Mouse (Mus musculus) cortical plate, adult 2 months (tissue): Measurements from ENCODE around the gene Zbtb22. TPM values are rescaled to one million over a fixed set of nuclear protein-coding genes. Genes with fewer than 3 reads are reported as not detected.
A peak's percentile ranks its signal among the peaks of the same experiment; 100 is the strongest.

ENCODE experiments used
- H3K27ac ChIP-seq: fragments of 200-500 bp; 2 replicates; pipeline ENCODE4 v1.5.1; 2012; ENCODE audit warnings: low read length, control low read depth, inconsistent platforms; ENCODE audit not compliant: insufficient read depth
- H3K4me1 ChIP-seq: fragments of 200-500 bp; 2 replicates; pipeline ENCODE4 v1.6.1; 2011; ENCODE audit warnings: low read length; ENCODE audit not compliant: control insufficient read depth, insufficient read depth
- H3K4me3 ChIP-seq: fragments of 200-500 bp; 2 replicates; pipeline ENCODE4 v1.5.1; 2011; ENCODE audit warnings: mild to moderate bottlenecking, low read length, control low read depth; ENCODE audit not compliant: insufficient read depth
- CTCF ChIP-seq: fragments of 200-500 bp; IDR thresholded peaks from 2 replicates; pipeline ENCODE4 v1.5.1; 2011; ENCODE audit warnings: mild to moderate bottlenecking, control low read depth, low read length; ENCODE audit not compliant: insufficient read depth; ENCODE audit errors: extremely low read depth
- POLR2A ChIP-seq: fragments of 200-500 bp; IDR thresholded peaks from 2 replicates; pipeline ENCODE4 v1.6.1; 2011; ENCODE audit warnings: mild to moderate bottlenecking, low read length, control low read depth; ENCODE audit not compliant: insufficient read depth; ENCODE audit errors: extremely low read depth
- polyA plus RNA-seq: library from polyadenylated mRNA; depleted of rRNA; stranded (reverse); fragments of >200 nt; gene quantifications from 2 replicates; pipeline ENCODE4 v1.2.3, GENCODE M21; 2012

The Zbtb22 gene
- polyA plus RNA-seq, 1 experiment: 33.5 TPM

DNA sequence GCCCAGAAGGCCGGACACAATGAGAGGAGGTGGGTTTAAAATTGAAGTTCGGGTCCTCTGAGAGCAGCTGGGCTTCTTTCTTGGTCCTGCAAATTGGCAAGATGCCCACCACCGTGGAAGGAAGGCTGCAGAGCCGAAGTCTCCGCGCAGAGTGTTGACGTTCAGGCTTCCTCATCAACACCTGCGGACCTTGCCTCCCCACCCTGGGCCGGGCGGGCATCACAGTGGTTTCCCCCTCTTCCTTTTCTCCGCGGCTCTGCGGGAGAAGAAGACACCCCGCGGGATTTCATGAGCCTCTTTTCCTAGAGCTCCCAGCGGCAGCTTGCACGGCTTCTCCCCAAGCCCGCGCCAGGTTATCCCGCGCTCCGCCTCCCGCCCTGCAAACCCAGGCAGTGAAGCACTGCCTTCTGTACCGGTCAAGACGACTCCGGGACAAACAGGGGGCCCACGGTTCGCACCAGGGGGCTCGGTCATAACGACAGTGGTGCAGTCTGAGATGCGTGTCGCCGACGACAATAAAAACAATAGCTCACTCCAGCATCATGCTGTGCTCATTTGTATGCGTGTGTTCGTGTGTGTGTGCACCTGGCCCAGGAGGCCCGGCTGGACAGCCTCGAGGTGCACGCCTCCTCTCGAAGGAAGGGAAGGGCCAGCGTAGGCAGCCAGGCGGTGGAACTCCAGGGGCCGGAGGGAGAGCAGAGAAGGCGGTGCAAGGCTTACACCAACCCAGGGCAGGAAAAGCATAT lies 7.2 kb upstream of the Zbtb22 start:
- Histone ChIP-seq H3K4me1 (peaks cover 1% of the 10 kb centered on the region; the same call in 1 of the 2 replicates), H3K27ac (peak overlapping the region; percentile 33), H3K4me3 (peak overlapping the region; percentile 85)
- TF ChIP-seq POLR2A (no peak), CTCF (no peak)

DNA sequence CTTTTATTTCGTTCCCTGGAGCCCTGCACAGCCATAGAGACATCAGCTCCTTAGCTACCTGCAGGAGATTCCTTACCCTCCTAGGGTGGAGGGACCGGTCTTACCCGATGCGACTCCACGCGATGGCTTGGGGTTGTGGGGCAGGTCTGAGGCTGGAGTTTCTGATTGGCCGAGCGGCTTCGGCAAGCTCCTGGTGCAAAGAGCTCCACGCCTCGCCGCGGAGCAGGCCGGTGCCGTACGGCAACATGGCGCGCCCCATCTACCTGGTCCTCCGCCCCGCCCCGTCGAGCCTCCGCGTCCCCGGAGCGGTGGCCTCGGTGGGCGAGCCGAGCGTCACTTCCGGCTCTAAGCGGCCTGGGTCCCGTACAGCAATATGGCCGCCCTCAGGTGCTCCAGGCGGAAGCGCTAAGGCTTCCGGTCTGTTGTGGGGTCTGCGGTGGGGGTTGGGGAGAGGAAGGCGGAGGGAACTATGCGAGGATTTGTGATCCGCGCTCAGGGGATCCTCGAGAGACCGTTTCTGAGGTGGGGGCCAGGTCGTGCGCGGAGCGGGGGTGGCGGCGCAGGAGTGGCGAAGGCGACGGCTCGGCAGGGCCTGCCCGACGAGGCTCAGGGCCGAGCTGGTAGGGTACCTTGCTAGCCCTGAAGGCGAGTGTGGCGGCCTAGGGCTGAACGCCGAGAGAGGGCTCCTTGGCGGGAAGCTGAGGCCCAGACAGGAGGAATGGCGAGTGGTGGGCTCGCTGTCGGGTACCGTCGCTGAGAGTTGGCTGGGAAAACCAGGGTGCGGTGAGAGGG lies 6.4 kb upstream of the Zbtb22 start, which contains the start of gene Daxx:
Gene Daxx, plus strand, starts transcription at position 338 of the 792 bp plus-strand sequence.
- peak within 1 kb of the TSS; percentile 79 for H3K27ac ChIP-seq
- H3K4me3 ChIP-seq: peak within 1 kb of the TSS; percentile 85
- peaks cover 1% of the 10 kb centered on the region; the same call in 1 of the 2 replicates for H3K4me1 ChIP-seq
- TF ChIP-seq CTCF (no peak), POLR2A (peak; percentile 80)

DNA sequence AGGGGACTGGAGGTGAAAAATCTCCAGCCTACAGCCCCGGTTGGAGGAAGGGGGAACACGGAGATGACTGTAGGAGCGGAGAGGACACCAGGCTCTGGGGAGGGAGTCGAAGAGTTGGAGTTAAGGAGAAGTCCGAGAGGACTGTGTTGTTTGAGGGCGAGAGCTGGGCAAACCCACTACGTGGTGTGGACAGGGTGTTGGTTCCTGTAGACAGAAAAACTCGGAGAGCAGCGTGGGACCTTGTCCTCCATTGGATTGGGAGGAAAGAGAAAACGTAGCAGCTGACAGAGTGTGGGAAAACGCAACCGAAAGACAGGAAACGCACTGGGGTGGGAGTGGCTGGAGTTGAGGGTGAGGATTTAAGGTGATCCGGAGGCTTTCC lies 5.8 kb upstream of the Zbtb22 start:
- TF ChIP-seq POLR2A (no peak), CTCF (no peak)
- H3K4me1 ChIP-seq: peaks cover 1% of the 10 kb centered on the region; the same call in 1 of the 2 replicates

GRCm38 (mm10) chr17:33910346-33911051 lies 5.2 kb upstream of the Zbtb22 start:
- Histone ChIP-seq H3K4me1 (peaks cover 1% of the 10 kb centered on the region; the same call in 1 of the 2 replicates), H3K27ac (no peak overlapping the region), H3K4me3 (peak overlapping the region; percentile 85; the same call in 1 of the 2 replicates)
- TF ChIP-seq POLR2A (no peak), CTCF (no peak)

More for the DNA sequence above, 5.8 kb upstream of the Zbtb22 start:
- Histone ChIP-seq H3K4me3 (peak overlapping the region; percentile 85), H3K27ac (peak overlapping the region; percentile 79)

GRCm38 (mm10) chr17:33911052-33911812 lies 4.5 kb upstream of the Zbtb22 start:
- TF ChIP-seq POLR2A (no peak), CTCF (no peak)
- H3K4me1 ChIP-seq: peaks cover 1% of the 10 kb centered on the region; the same call in 1 of the 2 replicates

GRCm38 (mm10) chr17:33911813-33912414 lies 3.8 kb upstream of the Zbtb22 start:
- TF ChIP-seq CTCF (no peak), POLR2A (no peak)
- H3K27ac ChIP-seq: no peak overlapping the region
- H3K4me1 ChIP-seq: peaks cover 1% of the 10 kb centered on the region; the same call in 1 of the 2 replicates
- no peak overlapping the region for H3K4me3 ChIP-seq

More at GRCm38 (mm10) chr17:33911052-33911812, 4.5 kb upstream of the Zbtb22 start:
- Histone ChIP-seq H3K4me3 (no peak overlapping the region), H3K27ac (no peak overlapping the region)

DNA sequence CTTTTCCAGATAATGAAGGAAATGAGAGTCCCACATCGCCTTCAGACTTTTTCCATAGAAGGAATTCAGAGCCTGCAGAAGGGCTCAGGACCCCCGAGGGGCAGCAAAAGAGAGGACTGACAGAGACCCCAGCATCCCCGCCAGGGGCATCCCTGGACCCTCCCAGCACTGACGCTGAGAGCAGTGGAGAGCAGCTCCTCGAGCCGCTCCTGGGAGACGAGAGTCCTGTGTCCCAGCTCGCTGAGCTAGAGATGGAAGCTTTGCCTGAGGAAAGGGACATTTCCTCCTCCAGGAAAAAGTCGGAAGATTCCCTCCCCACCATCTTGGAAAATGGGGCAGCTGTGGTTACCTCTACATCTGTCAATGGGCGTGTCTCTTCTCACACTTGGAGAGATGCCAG lies 2.4 kb upstream of the Zbtb22 start:
- Histone ChIP-seq H3K27ac (no peak overlapping the region), H3K4me1 (peaks cover 1% of the 10 kb centered on the region; the same call in 1 of the 2 replicates), H3K4me3 (no peak overlapping the region)
- TF ChIP-seq CTCF: no peak
- no peak for TF ChIP-seq POLR2A

DNA sequence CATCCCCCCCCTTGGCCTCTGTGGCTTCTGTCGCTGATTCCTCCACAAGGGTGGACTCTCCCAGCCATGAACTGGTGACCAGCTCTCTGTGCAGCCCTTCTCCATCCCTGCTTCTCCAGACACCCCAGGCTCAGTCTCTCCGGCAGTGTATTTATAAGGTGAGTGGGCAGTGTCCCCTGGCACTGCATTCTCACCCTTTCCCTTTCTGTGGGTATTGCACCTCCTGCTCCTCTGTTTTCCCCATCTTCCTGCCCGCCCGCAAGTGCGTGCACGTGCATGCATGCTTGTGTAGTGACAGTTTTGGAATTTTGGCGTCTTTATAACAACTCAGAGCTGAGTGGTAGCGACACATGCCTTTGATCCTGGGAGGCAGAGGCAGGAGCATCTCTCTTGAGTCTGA lies 1.8 kb upstream of the Zbtb22 start:
- no peak overlapping the region for H3K4me3 ChIP-seq
- no peak overlapping the region for H3K27ac ChIP-seq
- TF ChIP-seq POLR2A (no peak), CTCF (no peak)
- peaks cover 1% of the 10 kb centered on the region; the same call in 1 of the 2 replicates for H3K4me1 ChIP-seq
